Mouse (Mus musculus) MN1 (cell line): Measurements from ENCODE around the gene Hic1.

ENCODE experiments used
- DNase-seq: peaks from one replicate; pipeline ENCODE4 v3.0.0-alpha.2; 2016; ENCODE audit warnings: low spot score

Hic1 gene

DNA sequence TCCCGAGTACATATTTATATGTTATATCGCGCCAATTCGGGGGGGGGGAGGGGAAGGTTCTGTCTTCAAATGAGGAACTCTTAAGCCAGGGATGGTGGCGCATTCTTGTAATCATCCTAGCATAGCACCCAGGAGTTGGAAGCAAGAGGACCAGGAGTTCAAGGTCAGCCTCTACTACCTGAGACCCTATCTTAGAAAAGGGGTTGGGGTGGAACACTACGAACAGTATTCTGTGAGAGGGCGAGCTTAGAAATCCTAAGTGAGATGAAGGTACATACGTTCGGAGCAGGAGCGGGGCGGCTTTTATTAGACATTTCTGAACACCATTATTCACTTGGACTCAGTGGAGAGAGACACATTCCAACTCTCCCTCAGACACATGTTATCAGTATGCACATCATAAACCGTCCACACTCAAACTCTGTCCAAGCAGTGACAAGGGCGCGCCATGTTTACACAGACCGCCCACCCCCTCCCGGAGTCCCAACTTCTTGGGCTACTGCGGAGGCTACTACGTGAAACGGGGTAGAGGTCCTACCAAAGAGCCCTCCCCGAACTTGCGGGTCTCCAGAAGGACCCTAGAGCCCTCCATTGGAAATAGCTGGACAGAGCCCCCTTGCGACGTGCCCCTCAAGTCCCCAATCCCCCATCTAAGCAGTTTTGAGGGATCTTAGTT lies at the start of gene Hic1:
Gene Hic1 (minus strand): TSS at position 115 of the 676 bp plus-strand sequence.
- no peak for DNase-seq

GRCm38 (mm10) chr11:75214081-75214950 lies 45.0 kb upstream of the Hic1 start:
- no peak for DNase-seq

- DNase-seq: peak; percentile 66
Measured at GRCm38 (mm10) chr11:75213372-75214080, 44.2 kb upstream of the Hic1 start.

GRCm38 (mm10) chr11:75212876-75213275 lies 43.6 kb upstream of the Hic1 start:
- DNase-seq: peak; percentile 22

- DNase-seq: peak; percentile 25
Measured at GRCm38 (mm10) chr11:75212031-75212667, 42.8 kb upstream of the Hic1 start.

GRCm38 (mm10) chr11:75210755-75211154 lies 41.4 kb upstream of the Hic1 start:
- no peak for DNase-seq

DNA sequence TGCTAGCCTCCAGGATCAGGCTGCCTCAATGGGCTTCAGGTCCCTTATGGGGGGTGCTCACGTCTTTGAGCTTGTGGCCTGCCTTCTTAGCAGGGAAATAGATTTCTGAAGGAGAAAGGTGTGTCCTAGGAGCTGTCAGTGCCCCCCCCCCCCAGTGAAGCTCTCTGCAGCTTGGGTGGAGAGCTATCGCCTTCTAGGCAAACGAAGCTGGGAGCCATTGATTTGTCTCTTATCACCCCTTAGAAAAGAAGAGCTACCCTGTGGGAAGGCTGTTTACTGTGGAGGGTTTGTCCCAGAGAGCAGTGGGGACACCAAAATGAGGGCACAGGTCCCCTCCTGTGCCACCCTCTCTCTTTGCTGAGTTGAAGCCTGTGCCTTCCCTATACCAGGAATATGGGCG lies 40.8 kb upstream of the Hic1 start:
- DNase-seq: no peak

DNA sequence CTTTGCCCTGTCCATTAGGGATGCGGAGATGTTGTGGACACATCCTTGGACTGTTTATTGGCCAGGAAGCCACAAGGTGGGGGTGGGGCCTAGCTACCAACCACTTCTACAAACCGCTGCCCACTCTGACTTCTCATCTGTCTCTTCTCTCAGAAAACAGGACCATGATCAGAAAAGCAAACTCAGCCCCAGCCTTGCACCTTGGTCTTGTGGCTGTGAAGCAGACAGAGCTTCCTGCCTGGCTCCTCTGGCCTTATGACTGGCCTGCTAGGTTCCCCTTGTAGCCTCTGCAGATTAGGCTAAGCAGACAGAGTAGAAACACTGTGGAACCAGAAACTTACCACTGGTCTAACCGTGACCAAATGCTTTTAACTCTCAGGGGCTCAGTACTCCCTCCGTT lies 40.0 kb upstream of the Hic1 start:
- no peak for DNase-seq

GRCm38 (mm10) chr11:75206347-75206746 lies 37.0 kb upstream of the Hic1 start:
- no peak for DNase-seq

- no peak for DNase-seq
Measured at GRCm38 (mm10) chr11:75204472-75204871, 35.2 kb upstream of the Hic1 start.

GRCm38 (mm10) chr11:75203926-75204325 lies 34.6 kb upstream of the Hic1 start:
- DNase-seq: no peak

DNA sequence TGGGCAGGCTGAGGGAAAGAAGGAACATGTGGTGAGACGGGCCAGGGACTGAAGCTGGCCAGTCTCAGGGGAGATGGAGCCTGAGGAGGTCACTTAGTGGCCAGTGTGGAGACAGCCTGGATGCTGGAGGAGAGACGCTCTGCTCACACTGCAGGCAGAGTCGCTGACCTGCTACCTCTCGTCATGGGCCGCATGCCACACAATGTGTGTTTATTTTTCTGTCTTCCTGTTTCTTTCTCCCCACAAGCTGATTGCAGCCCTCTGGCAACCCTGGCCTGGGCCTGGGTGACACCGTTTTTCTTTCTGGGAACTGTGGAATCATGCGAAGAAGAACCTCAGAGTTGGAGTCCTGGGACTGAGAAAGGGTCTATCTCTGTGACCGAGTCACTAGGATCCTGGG lies 32.4 kb upstream of the Hic1 start:
- no peak for DNase-seq

DNA sequence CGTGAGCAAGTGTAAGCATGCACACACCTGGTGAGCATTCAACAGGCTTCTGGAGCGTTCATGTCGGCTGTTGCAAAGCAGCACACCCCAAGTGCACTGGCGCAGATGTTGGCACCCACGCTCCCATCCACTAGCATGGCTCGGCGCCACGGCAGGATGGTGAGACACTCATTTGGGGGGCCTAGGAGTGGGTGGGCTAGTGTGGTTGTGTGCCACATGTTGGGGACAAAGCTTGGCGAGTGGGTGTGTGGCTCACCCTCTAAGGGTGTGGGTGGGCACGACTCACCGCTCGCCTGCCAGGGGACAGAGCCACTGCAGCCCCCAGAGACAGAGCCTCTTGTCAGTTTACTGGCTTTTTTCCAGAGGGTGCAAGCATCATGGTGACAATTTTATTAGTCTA lies 31.6 kb upstream of the Hic1 start:
- DNase-seq: no peak

- no peak for DNase-seq
Measured at GRCm38 (mm10) chr11:75199951-75200350, 30.6 kb upstream of the Hic1 start.

GRCm38 (mm10) chr11:75198792-75199191 lies 29.5 kb upstream of the Hic1 start:
- no peak for DNase-seq

GRCm38 (mm10) chr11:75197956-75198355 lies 28.6 kb upstream of the Hic1 start:
- no peak for DNase-seq

DNA sequence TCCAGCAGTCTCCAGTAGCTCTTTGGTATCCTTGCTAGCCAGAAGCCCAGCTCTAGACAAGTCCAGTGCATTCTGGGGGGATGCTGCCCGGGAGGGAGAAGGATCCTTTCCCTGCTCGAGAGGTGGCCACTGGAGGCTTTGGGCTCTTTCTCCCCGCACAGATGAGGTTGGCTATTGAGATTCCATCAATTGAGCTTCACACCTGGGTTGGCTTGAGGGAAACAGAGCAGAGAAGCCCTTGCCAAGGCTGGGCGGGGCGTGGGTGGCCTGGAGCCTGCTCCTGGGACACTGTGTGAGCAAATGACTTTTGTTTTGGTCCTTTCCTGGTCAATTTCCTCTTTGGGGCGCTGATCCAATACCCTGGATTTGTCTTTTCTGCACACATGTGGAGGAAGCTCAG lies 26.8 kb upstream of the Hic1 start:
- no peak for DNase-seq

DNA sequence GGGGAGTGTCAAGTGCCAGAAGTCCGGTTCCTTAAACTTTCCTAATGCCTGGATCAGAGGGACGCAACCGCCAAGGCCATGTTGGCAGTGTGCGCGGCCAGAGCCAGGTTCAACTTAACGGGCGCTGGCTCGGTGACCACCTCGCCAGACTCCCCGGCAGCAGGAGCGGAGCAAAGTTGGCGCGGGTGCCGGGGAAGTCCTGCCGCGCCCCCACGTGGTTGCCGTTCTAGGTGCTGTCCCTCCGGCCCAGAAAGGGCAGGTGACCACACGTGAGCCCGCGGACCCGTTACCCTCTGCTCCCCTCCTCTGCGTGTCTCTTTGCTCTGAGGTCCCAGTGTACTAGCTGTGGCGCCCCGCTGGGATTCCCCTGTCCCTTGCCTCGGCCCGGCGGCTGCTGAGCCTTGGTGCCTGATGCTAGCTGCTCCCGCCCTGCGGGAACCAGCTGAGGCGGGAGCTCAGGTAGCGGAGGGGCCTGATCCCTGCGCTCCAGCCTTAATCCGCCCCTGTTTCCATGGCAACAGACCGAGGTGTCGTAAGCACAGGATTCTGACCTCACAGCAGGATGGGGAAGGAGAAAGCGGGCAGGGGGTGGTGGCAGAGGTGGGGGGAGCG lies 25.6 kb upstream of the Hic1 start:
- peak; percentile 48 for DNase-seq

DNA sequence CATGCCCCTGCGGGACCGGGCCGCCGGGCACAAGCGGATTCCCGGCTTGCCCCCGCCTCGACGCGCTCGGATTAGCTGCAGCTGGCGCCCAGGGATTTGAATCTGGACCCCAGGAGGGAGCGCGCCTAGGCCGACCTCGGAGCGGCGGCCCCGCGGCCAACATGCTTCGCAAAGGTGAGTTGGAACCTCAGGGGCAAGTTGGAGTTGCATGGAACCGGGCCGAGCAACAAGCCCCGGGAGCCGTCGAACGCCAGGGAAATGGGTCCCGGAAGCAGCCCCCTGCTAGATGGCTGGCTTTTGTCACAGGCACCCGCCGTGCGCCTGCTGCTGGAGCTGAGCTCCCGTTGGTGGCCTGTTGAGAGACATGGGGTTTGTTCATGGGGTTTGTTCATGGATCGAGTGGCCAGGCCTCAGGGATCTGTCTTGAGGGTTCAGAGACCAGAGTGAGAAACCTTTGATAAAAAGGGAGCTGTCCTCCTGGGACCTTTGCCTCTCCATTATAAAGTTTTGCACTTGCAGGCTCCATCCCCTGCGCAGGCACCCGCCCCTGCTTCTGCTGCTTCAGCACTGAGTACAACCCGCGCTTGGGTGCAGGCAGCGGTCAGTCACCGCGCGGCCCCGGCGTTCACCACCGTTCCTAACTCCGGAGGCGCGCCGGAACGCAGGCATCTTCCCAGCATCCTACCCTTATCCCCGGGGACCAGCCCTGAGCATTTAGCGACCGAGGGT lies 25.0 kb upstream of the Hic1 start:
- peak; percentile 30 for DNase-seq

GRCm38 (mm10) chr11:75193256-75194071 lies 24.1 kb upstream of the Hic1 start, which contains the start of gene Rtn4rl1:
TSS of gene Rtn4rl1 (plus strand) at chr11:75193783.
- DNase-seq: peak; percentile 53
